Mouse (Mus musculus): Measurements from ENCODE around the gene Tmem248.

DNA sequence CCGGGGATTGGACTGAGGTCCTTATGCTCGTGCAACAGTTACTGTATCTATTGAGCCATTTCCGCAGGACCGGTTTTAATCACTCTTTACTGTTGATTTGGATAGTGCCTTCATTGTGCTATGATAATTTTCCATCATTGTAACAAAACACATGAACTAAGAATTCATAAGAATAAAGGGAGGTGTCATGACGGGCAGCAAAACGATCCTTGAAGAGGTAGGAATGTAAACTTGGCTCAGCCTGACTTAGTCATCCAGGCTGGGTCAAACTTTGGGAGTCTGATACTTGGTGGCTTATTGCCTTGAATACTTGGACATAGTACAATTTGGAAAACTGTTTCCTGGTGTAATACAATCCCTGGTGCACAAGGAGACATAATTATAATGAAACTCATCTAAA is 31.6 kb upstream of the Tmem248 start:
- no peak for TF ChIP-seq POLR2A (IDR thresholded peaks at IDR 0.05; ENCODE audit: borderline replicate concordance, control insufficient read depth, low read depth, low read length)
- no peak for TF ChIP-seq CTCF (IDR thresholded peaks at IDR 0.05; ENCODE audit: control insufficient read depth, insufficient read depth, low read length)

All from bone marrow, adult 2 months (tissue).